Mouse (Mus musculus): ENCODE results near the gene Mrtfa. TPM values are rescaled to one million over a fixed set of nuclear protein-coding genes. Genes with fewer than 3 reads are reported as not detected.

The Mrtfa gene
- total RNA-seq, 2 experiments from 2014 or later: 39.4 to 76.4 TPM

DNA sequence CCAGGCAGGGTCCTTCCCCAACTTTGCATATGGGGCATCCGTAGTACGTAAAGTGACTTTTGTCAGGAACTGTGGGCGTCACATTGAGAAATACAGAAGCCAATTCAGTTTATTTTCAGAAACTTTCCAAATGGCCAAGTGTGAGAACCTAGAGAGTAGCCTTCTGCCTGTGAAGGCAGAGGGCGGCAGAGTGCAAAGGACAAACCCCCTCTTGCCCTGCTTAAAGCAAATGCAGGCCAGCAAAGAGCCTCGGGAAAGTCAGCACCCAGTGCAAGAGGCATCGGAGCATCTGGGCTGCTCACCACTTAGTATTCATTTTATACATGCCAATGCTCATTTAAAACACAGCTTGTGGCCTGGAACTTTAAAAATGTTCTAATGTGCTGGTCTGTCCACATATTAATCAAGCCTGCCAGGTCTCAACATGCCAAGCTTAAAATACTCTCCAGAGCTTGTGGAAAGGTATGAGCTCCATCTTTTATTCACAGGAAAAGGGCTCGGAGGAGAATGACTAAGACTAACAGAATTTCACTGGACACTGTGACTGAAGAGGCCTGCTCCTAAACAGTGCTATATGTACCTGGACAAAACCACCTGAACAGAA is 31.9 kb downstream of the Mrtfa start:
- no peak for ATAC-seq (ENCODE audit: poor library complexity, severe bottlenecking)

DNA sequence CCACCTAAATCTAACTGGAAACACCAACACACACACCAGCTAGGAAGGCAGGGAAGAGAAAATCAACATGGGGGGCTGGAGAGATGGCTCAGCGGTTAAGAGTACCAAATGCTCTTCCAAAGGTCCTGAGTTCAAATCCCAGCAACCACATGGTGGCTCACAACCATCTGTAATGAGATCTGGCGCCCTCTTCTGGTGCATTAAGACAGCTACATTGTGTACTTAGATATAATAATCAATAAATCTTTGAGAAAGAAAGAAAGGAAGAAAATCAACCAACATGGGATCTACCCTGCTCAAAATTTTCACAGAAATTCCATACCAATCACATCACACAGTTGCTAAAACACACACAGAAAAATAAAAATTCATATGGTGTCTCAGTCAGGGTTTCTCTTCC is 34.1 kb downstream of the Mrtfa start:
- ATAC-seq (ENCODE audit: poor library complexity, severe bottlenecking): no peak

DNA sequence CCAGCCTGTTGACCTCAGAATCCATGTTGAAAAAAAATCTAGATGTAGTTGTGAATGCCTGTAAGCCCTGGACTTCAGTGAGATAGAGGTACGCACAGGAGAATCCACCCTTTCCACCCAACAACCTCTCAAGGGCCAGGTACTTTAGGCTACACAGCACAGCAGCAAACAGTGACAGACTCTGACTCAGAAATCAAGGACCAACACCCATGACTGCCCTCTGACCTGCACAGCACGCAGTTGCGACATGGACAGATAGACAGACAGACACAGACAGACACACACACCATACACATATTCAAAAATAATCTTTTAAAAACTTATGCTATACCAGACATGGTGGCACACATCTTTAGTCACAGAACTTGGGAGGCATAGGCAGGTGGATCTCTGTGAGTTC is 34.7 kb downstream of the Mrtfa start:
- no peak for ATAC-seq (ENCODE audit: poor library complexity, severe bottlenecking)

DNA sequence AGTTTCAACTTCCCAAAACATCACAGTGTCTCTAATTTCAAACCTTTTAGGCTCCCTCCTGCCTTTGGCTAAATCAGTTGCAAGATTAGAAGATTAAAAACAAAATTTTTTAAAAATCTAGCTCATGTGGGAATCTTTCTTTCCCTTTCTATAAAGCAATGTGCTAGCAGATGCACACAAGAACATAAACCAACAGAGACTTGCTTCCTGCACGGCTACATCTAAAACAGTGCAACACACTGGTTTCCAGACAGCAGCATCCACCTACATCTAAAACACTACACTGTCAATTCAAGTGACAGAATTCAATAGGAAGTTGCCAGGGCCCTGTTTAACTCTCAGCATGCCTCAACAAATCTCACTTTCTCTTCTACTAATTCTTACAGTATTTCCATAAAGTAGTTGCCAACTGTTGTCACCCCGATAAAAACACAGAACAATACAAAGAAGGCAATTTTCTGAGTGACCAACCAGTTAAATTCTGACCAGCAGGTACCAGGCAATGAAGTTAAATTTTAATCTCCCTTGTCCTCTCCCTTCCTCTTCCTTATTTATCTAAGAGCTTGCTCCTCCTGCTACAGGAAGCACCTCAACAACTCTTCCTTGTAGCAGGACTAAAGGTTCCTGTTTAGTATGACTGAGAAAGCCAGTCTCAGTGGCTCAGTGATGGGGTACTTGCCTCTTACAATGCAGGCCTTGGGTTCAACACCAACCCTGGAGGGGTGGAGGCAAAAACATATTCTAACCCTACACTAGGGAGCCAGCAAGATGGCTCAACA is 35.5 kb downstream of the Mrtfa start:
- ATAC-seq (ENCODE audit: poor library complexity, severe bottlenecking): no peak

DNA sequence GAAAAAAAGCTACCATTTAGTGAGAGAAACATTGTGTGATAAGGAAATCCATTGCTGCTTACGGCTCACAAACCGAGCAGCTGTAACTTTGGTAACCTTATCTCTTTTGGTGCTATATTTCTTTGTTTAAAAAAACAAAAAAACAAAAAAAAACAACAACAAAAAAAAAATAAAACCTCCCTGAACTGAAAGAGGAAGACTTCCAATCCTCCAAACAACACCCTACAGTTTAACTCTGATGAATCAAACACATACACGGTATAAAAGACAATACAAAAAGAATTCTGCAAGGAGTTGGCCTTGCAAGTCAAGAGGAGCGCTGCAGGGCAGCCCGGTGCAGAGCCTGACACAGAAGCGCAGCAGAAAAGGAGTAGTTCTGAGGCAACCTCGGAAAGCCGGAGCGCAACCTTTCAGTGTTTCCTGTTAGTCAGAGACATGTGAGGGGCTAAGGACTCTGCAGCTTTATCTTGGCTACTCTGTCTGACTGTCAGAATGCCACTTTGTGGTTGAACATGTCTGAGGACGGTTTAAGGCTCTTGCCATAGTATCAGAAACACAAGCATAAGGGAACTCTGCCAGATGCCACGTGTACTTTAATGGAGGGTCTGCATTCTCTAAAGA is 48.5 kb downstream of the Mrtfa start:
- no peak for ATAC-seq (ENCODE audit: poor library complexity, severe bottlenecking)

DNA sequence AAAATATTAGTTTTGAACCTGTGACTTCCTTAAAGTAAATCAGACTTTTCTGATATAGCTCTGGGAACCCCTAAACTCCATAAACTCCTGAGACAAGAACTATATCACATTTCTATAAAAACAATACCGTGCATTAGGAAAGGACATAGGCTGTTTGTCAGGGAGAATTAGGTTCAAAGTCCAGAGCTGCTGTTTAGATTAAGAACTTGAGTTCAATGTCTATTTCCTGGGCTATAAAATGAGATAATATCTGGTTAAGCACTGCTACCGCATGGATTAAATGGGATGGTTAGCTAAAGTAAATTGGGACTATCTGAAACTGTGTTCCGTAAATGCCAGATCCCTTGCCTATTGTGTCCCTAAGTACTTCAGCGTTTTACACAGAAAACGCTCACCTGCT is 50.6 kb downstream of the Mrtfa start:
- no peak for ATAC-seq (ENCODE audit: poor library complexity, severe bottlenecking)

DNA sequence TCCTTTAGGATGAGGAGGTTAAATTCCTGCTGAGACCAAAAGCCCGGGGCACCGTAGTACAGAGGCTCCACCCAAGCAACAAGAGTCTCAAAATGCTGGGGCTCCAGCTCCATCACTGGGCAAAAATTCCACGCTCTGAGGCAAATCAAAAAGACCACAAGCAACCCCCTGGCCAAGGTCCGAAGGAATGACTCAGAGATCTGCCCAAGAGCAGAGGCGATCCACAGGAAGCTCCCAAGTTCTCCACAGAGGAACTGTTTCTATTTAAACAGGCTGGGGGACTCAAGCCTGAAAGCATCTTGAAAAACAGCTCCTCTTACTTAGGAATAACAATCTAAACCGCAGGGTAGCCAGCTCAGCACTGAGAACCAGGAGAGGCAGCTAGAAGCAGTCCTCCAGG is 53.3 kb downstream of the Mrtfa start:
- no peak for ATAC-seq (ENCODE audit: poor library complexity, severe bottlenecking)

DNA sequence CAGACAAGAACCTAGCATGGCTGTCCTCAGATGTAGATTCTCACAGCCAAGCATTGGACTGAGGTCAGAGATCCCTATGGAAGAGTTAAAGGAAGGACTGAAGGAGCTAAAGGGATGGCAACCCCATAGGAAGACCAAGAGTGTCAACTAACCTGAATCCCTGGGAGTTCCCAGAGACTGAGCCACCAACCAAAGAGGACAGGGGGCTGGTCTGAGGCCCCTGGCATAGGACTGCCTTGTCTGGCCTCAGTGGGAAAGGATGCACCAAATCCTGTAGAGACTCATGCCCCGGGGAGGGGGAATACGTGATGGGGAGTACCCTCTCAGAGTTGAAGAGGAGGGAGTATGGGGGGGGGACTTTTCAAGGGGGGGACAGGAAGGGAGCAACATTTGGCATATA is 56.8 kb downstream of the Mrtfa start:
- ATAC-seq (ENCODE audit: poor library complexity, severe bottlenecking): no peak

DNA sequence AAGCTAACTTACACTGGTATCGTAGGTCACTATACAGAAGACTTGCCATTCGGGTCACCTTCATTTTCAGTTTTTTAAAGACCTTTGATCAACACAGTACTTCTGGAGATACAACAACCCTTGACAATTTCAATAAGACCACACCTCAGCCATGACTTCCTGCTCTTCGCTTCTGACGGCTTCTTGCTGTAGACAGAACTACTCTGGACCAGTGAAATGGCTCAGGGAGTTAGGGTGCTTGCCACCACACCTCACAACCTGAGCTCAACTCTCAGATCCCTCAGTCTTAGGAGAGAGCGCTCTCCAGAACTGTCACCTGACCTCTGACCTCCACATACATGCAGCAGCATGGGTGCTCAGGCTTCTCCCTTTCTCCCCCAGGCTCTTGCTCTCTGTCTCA is 59.4 kb downstream of the Mrtfa start:
- no peak for ATAC-seq (ENCODE audit: poor library complexity, severe bottlenecking)

DNA sequence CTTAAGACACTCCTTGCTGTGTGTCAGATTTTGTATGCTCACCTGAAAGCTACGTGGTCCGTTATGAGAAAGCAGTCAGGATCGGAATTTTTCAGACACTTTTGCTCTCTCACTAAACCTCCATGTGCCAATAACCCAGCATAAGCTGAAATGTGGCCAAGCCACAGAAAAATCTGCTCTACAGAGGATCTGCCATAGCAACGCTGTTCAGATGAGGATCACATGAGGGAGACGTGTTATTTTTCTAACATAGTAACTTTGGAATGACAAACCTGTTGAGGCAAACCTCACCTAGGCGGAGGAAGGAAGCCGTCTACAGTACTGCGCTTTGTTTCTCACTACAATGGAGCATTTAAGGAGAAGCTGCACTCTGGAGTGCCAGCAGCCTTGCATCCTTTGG is 60.6 kb downstream of the Mrtfa start:
- ATAC-seq (ENCODE audit: poor library complexity, severe bottlenecking): no peak

DNA sequence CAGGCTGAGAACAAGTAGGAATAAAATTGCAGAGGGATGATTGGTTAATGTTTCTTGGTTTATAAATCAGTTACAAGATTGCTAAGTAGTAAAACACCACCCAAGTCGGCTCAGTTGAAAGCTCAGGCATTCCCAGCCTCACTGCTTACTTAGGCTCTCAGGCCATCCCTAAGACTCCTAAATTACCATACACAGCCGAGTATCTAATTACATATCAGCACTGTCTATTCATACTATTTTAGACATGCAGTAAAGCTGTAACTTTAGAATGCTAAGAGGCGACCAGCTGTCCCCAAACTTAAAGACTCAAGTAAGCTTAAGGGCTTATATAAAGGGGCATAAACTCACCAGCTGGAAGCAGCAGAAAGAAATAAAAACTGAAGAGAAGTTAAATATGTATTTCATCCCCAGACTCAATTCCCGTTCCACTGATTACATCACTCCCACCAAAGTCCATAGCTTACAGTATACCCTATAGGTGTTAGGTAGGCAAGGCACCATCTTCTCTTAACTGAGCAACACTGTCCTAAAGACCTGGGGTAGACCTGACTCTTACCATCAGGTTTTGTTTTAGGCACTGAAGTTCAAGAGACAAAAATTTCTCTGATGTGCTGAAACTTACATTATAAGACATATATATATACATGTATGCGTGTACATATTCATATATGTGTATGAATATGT is 62.3 kb downstream of the Mrtfa start:
- ATAC-seq (ENCODE audit: poor library complexity, severe bottlenecking): no peak

DNA sequence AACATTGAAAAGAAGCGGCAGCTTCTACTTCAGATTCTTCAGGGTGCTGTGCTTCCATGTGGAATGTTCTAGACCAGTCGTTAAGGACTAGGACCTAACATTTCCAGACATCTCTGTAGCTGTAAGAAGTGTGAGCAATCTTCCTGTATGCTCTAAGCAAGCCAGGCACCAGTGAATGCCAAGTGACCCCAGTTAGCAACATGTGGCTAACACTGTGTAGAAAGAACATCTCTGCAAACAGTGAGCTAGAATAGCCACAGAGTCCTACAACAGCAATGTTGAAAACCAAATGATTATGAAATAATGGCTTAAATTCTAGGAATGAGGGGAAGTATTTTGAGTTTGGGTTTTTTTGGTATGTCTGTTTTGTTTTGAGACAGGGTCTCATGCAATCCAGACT is 66.3 kb downstream of the Mrtfa start:
- ATAC-seq (ENCODE audit: poor library complexity, severe bottlenecking): no peak

DNA sequence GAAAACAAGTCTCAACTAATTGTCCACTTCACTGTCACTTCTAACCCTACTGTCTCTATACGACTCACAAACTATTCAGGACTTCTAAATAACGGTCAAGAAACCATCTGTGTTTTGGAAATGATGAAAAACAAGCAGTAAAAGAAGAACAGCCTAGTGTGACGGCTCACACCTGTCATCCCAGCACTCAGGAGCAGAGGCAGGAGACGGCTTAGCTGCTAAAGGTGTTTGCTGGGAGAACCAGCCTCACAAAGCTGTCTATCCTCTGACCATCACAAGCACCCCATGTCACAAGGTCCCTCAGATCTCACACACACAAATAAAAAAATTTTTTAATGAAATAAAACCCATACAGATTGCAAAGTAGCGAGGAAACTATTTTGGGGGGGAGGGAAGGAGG is 67.4 kb downstream of the Mrtfa start:
- ATAC-seq (ENCODE audit: poor library complexity, severe bottlenecking): no peak

DNA sequence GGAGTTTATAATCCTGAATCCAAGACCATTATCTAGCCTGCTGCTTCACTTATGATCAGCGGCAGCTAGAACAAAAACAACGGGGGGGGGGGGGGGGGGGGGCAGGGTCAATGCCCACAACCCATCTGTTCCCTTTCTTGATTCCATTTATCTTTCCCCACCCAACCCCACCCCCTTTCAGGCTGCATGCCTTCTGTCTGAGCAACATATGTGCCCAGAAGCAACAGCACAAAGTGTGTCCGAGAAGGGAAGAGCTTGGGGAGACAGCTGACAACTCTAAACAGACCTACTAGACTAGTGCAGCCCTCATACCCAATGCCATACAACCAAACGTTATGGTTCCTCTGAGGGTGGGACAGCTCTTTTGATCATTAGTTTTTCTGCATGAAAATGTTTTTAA is 68.0 kb downstream of the Mrtfa start:
- no peak for ATAC-seq (ENCODE audit: poor library complexity, severe bottlenecking)

DNA sequence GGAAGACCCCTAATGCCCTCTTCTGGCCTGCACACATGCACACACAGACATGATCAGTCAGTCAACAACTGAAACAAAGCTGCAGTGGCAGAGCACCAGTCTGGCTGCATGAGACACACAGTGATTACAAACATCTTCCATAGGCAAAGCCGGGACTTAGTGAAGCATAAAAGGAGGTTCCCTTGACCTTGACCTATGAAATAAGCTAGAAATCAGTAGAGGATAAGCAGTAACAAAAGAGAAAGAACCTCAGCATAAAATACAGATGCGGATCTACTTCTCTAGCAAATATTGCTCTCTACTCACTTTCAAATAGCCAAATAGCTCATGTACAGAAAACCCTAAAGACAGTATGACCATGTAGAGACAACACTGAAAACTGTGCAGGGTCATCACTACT is 68.5 kb downstream of the Mrtfa start:
- ATAC-seq (ENCODE audit: poor library complexity, severe bottlenecking): no peak

DNA sequence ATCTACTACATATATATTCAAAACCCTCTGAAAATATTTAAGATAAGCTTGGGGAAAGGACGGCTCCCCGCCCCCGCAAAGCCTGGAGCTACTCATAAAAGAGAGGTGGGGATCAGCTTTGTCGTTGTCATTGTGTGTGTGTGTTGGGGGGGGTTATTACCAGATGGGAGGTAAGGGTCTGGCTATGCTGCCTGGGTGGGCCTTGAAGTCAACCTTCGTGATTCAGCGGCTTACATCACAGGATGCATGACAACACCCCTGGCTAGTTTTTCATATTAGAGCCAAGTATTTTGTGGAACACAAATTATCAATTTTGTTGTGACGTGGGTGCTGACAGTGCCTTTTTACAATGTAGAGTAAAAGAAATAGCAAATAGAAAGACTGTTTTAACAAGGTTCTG is 69.6 kb downstream of the Mrtfa start:
- no peak for ATAC-seq (ENCODE audit: poor library complexity, severe bottlenecking)

DNA sequence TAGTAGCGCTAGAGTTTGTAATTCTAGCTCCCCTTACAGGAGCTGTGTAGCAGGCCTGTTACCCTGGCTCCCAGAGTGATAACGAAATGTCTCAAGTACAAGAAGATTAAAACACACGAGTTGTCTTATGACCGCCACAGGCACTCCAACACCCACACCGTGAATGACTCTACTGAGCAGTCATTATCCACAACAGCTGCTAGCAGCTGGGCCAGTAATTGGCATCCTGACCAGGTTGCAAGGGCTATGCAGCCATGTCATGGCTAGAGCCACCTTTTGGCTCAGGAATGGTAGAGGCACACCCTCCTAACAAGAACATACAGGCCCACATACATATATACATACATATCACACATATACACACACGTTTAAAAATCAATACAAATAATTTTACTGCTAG is 70.4 kb downstream of the Mrtfa start:
- no peak for ATAC-seq (ENCODE audit: poor library complexity, severe bottlenecking)

DNA sequence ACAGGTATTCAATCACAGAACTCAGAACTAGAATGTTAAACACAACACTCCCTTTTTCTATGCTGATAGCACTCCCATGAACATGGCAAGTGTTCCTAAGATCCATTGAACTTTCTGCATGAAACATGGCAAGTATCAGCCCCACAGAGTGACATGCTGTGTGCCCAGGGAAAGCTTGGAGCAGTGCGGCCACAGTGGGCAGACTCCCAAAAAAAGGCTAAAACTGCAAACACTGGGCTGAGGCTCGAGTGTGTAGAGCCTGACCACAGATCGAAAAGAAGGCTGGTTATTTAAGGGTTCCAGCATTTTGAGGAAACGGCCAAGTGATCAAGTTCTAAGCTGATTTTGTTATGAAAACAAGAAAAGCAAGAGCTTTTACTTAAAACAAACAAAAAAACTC is 72.3 kb downstream of the Mrtfa start:
- no peak for ATAC-seq (ENCODE audit: poor library complexity, severe bottlenecking)

DNA sequence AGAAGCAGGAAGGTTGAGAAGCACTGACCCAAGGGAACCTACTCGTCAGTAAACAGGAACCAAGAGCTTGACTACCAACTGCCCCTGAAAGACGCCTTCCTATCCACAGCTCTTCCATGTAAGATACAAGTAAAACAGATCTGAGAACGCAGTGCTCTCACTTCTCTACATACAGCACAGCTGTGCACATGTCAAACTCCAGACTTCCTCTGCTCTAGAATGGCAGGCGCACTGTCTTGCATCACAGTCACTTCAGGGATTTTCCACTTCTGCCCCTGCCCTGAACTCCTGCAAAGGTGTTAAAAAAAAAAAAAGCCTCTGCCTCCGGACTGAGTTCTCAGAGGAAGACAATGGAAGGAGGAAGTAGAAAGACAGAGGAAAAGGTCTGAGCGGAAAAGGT is 78.0 kb downstream of the Mrtfa start:
- ATAC-seq (ENCODE audit: poor library complexity, severe bottlenecking): peak; percentile 94

DNA sequence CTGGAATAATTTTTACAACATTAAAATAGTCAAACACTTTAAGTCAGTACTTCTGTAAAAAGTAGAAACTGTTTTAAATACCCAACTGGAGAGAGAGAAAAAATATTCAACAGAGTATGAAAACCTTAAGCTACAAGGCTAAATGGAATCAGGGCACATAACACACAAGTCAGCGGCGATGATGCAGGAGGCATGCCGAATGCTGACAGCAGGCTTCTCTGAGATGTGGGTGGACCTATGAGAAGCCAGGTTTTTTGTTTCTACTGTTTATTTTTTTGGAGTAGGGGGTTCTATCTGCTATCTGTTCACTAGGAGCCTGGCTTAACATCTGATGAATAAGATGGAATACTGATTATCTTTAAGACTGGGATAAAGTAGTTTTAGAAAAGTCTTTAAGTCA is 80.2 kb downstream of the Mrtfa start:
- ATAC-seq (ENCODE audit: poor library complexity, severe bottlenecking): no peak

DNA sequence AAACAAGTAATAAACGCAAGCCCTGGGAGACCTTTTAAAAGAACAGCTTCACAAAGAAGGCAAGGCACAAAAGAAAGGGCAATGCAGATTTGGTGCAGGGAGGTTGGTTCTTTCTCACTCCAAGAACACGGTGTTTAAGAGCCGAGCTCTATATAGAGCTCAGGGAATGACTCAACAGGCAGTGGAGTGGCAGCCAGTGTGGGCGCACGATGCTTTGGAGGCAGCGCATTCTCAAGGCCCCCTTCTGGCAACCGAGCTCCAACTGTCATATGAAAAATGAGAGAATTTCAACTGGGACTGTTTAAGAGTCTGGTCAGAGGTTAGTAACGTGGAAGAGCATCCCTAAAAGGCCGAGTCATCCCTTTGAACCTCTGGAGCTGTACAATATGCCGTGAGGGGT is 84.6 kb downstream of the Mrtfa start:
- no peak for ATAC-seq (ENCODE audit: poor library complexity, severe bottlenecking)

Measured in megakaryocyte, adult 5-6 weeks (primary cell).